Mouse (Mus musculus) lung, postnatal 14 days (tissue): ENCODE results near the gene Cylc2.

Source experiments
- DNase-seq: peaks from one replicate; pipeline ENCODE4 v3.0.0; 2021

Cylc2 gene

GRCm38 (mm10) chr4:51216378-51216777 is at the start of gene Cylc2:
TSS of gene Cylc2 (plus strand) at chr4:51216678.
- DNase-seq: no peak
